Mouse (Mus musculus) heart, embryonic 10.5 days (tissue): Measurements from ENCODE around the gene Cyp1a2. TPM values are rescaled to one million over a fixed set of nuclear protein-coding genes. Genes with fewer than 3 reads are reported as not detected.
A peak's percentile ranks its signal among the peaks of the same experiment; 100 is the strongest.

Source experiments
- DNase-seq: peaks from one replicate; pipeline ENCODE4 v3.0.0-alpha.2; 2017; ENCODE audit warnings: low spot score
- H3K27ac ChIP-seq: fragments of 300-500 bp; sonication (generic); 2 replicates; pipeline ENCODE4 v1.5.1; 2016; ENCODE audit warnings: mild to moderate bottlenecking
- H3K27me3 ChIP-seq: fragments of 300-500 bp; sonication (generic); 2 replicates; pipeline ENCODE4 v1.6.1; 2016; ENCODE audit warnings: mild to moderate bottlenecking; ENCODE audit not compliant: poor library complexity, insufficient read depth, severe bottlenecking
- H3K36me3 ChIP-seq: fragments of 300-500 bp; sonication (generic); 2 replicates; pipeline ENCODE4 v1.6.1; 2016; ENCODE audit warnings: mild to moderate bottlenecking, moderate library complexity
- H3K4me1 ChIP-seq: fragments of 300-500 bp; sonication (generic); 2 replicates; pipeline ENCODE4 v1.6.1; 2016; ENCODE audit warnings: mild to moderate bottlenecking
- H3K4me3 ChIP-seq: fragments of 300-500 bp; sonication (generic); 2 replicates; pipeline ENCODE4 v1.5.1; 2016; ENCODE audit warnings: mild to moderate bottlenecking, moderate library complexity
- H3K9me3 ChIP-seq: fragments of 300-500 bp; sonication (generic); 2 replicates; pipeline ENCODE4 v1.6.1; 2016; ENCODE audit warnings: mild to moderate bottlenecking, moderate library complexity
- WGBS: fragments of 180-500 bp; shearing (Covaris S2); methylation state at CpG from one replicate; pipeline ENCODE4 v1.1.7; 2016; 5-methylcytosine and 5-hydroxymethylcytosine counted together
- polyA plus RNA-seq: library from polyadenylated mRNA; unstranded; fragments of >200 nt; fragmentation: Nextera tagmentation; extraction: Ambion mirVana; gene quantifications from 2 replicates; pipeline ENCODE4 v1.2.1, GENCODE M21; 2016

Gene Cyp1a2
- polyA plus RNA-seq, 1 experiment from 2014 or later = not detected

- H3K4me3 ChIP-seq = no peak overlapping the region
- H3K27ac ChIP-seq = no peak overlapping the region
- H3K27me3 ChIP-seq = peaks cover 3% of the 10 kb centered on the region; the same call in 1 of the 2 replicates
- H3K36me3 ChIP-seq = no peaks in the 10 kb centered on the region
- no peak for DNase-seq
- WGBS = 60% methylated on average over 11 of the region's 11 CpGs
- no peaks in the 10 kb centered on the region for H3K9me3 ChIP-seq
- peaks cover 8% of the 10 kb centered on the region for H3K4me1 ChIP-seq
Observed at GRCm38 (mm10) chr9:57667817-57668216, 15.7 kb downstream of the Cyp1a2 start.

- H3K27me3 ChIP-seq = peaks cover 3% of the 10 kb centered on the region; the same call in 1 of the 2 replicates
- no peak for DNase-seq
- peaks cover 8% of the 10 kb centered on the region for H3K4me1 ChIP-seq
- WGBS = 60% methylated on average over 3 of the region's 3 CpGs
- no peak overlapping the region for H3K4me3 ChIP-seq
- H3K9me3 ChIP-seq = no peaks in the 10 kb centered on the region
- no peak overlapping the region for H3K27ac ChIP-seq
- no peaks in the 10 kb centered on the region for H3K36me3 ChIP-seq
Observed at GRCm38 (mm10) chr9:57667136-57667535, 16.4 kb downstream of the Cyp1a2 start.

GRCm38 (mm10) chr9:57666536-57666935 is 17.0 kb downstream of the Cyp1a2 start:
- no peaks in the 10 kb centered on the region for H3K9me3 ChIP-seq
- peaks cover 8% of the 10 kb centered on the region for H3K4me1 ChIP-seq

GRCm38 (mm10) chr9:57664616-57665015 is 18.9 kb downstream of the Cyp1a2 start:
- H3K4me3 ChIP-seq = no peak overlapping the region
- no peaks in the 10 kb centered on the region for H3K9me3 ChIP-seq
- no peak for DNase-seq
- peaks cover 3% of the 10 kb centered on the region; the same call in 1 of the 2 replicates for H3K27me3 ChIP-seq
- WGBS = 57% methylated on average over 7 of the region's 7 CpGs
- H3K27ac ChIP-seq = no peak overlapping the region
- H3K4me1 ChIP-seq = peaks cover 11% of the 10 kb centered on the region
- no peaks in the 10 kb centered on the region for H3K36me3 ChIP-seq

More at GRCm38 (mm10) chr9:57666536-57666935, 17.0 kb downstream of the Cyp1a2 start:
- Histone ChIP-seq H3K27me3 (peaks cover 3% of the 10 kb centered on the region; the same call in 1 of the 2 replicates), H3K4me3 (no peak overlapping the region), H3K27ac (no peak overlapping the region), H3K36me3 (no peaks in the 10 kb centered on the region)
- 82% methylated on average over 8 of the region's 8 CpGs for WGBS
- DNase-seq = no peak

- no peaks in the 10 kb centered on the region for H3K27me3 ChIP-seq
Observed at GRCm38 (mm10) chr9:57661552-57661951, 22.0 kb downstream of the Cyp1a2 start.

GRCm38 (mm10) chr9:57660501-57660900 is 23.0 kb downstream of the Cyp1a2 start:
- Histone ChIP-seq H3K27ac (no peak overlapping the region), H3K36me3 (no peaks in the 10 kb centered on the region)
- 59% methylated on average over 6 of the region's 6 CpGs for WGBS

More at GRCm38 (mm10) chr9:57661552-57661951, 22.0 kb downstream of the Cyp1a2 start:
- no peak overlapping the region for H3K4me3 ChIP-seq
- no peaks in the 10 kb centered on the region for H3K9me3 ChIP-seq
- 0 out of 2 replicates have a peak, but pooled peaks cover 3% of the 10 kb centered on the region for H3K4me1 ChIP-seq
- no peaks in the 10 kb centered on the region for H3K36me3 ChIP-seq
- 27% methylated on average over 3 of the region's 3 CpGs for WGBS
- no peak for DNase-seq
- no peak overlapping the region for H3K27ac ChIP-seq

GRCm38 (mm10) chr9:57659774-57660173 is 23.7 kb downstream of the Cyp1a2 start:
- Histone ChIP-seq H3K9me3 (no peaks in the 10 kb centered on the region), H3K27me3 (peaks cover 3% of the 10 kb centered on the region), H3K27ac (no peak overlapping the region), H3K4me1 (peaks cover 7% of the 10 kb centered on the region), H3K4me3 (no peak overlapping the region), H3K36me3 (no peaks in the 10 kb centered on the region)
- 10% methylated on average over 4 of the region's 4 CpGs for WGBS
- DNase-seq = peak; percentile 87

More at GRCm38 (mm10) chr9:57660501-57660900, 23.0 kb downstream of the Cyp1a2 start:
- no peak for DNase-seq
- no peaks in the 10 kb centered on the region for H3K27me3 ChIP-seq
- H3K4me3 ChIP-seq = no peak overlapping the region
- H3K9me3 ChIP-seq = no peaks in the 10 kb centered on the region
- H3K4me1 ChIP-seq = peaks cover 7% of the 10 kb centered on the region

GRCm38 (mm10) chr9:57658970-57659369 is 24.5 kb downstream of the Cyp1a2 start:
- no peak overlapping the region for H3K27ac ChIP-seq
- H3K27me3 ChIP-seq = peaks cover 11% of the 10 kb centered on the region
- H3K9me3 ChIP-seq = no peaks in the 10 kb centered on the region
- H3K4me1 ChIP-seq = peaks cover 13% of the 10 kb centered on the region
- H3K4me3 ChIP-seq = no peak overlapping the region
- H3K36me3 ChIP-seq = no peaks in the 10 kb centered on the region
- 82% methylated on average over 4 of the region's 4 CpGs for WGBS
- DNase-seq = no peak

- no peak for DNase-seq
- no peaks in the 10 kb centered on the region for H3K9me3 ChIP-seq
- 48% methylated on average over 4 of the region's 4 CpGs for WGBS
- no peak overlapping the region for H3K4me3 ChIP-seq
- no peaks in the 10 kb centered on the region for H3K36me3 ChIP-seq
- peaks cover 18% of the 10 kb centered on the region for H3K4me1 ChIP-seq
- H3K27me3 ChIP-seq = peaks cover 22% of the 10 kb centered on the region
- no peak overlapping the region for H3K27ac ChIP-seq
Observed at GRCm38 (mm10) chr9:57657843-57658242, 25.7 kb downstream of the Cyp1a2 start.

- peaks cover 20% of the 10 kb centered on the region for H3K4me1 ChIP-seq
- peaks cover 25% of the 10 kb centered on the region for H3K27me3 ChIP-seq
- 82% methylated on average over 19 of the region's 19 CpGs for WGBS
- no peaks in the 10 kb centered on the region for H3K9me3 ChIP-seq
- H3K4me3 ChIP-seq = no peak overlapping the region
- DNase-seq = no peak
- H3K36me3 ChIP-seq = no peaks in the 10 kb centered on the region
- no peak overlapping the region for H3K27ac ChIP-seq
Observed at GRCm38 (mm10) chr9:57656631-57657350, 26.7 kb downstream of the Cyp1a2 start.

- Histone ChIP-seq H3K27ac (peak overlapping the region; percentile 77), H3K4me1 (peaks cover 26% of the 10 kb centered on the region), H3K36me3 (no peaks in the 10 kb centered on the region), H3K27me3 (peaks cover 25% of the 10 kb centered on the region), H3K4me3 (peak overlapping the region; percentile 42; the same call in 1 of the 2 replicates), H3K9me3 (no peaks in the 10 kb centered on the region)
- WGBS = 3% methylated on average over 11 of the region's 11 CpGs
- peak; percentile 96 for DNase-seq
Observed at GRCm38 (mm10) chr9:57655749-57656148, 27.8 kb downstream of the Cyp1a2 start.

- 93% methylated on average over 1 of the region's 1 CpGs for WGBS
- Histone ChIP-seq H3K36me3 (no peaks in the 10 kb centered on the region), H3K27ac (no peak overlapping the region), H3K9me3 (no peaks in the 10 kb centered on the region), H3K4me1 (peaks cover 26% of the 10 kb centered on the region), H3K27me3 (peaks cover 25% of the 10 kb centered on the region), H3K4me3 (no peak overlapping the region)
- DNase-seq = no peak
Observed at GRCm38 (mm10) chr9:57654966-57655365, 28.5 kb downstream of the Cyp1a2 start.

- H3K9me3 ChIP-seq = no peaks in the 10 kb centered on the region
- 33% methylated on average over 5 of the region's 5 CpGs for WGBS
- no peaks in the 10 kb centered on the region for H3K36me3 ChIP-seq
- H3K4me1 ChIP-seq = peaks cover 26% of the 10 kb centered on the region
- no peak for DNase-seq
- no peak within 1 kb of the TSS for H3K4me3 ChIP-seq
- H3K27ac ChIP-seq = no peak within 1 kb of the TSS
- H3K27me3 ChIP-seq = peaks cover 25% of the 10 kb centered on the region
Observed at GRCm38 (mm10) chr9:57653283-57653682, 30.2 kb downstream of the Cyp1a2 start, which contains the start of gene Csk. TSS of gene Csk (minus strand) at chr9:57653631.
